Mouse (Mus musculus) heart, adult 2 months (tissue): ENCODE measurements around the gene Tnrc6b. TPM values are rescaled to one million over a fixed set of nuclear protein-coding genes. Genes with fewer than 3 reads are reported as not detected.
A peak's percentile ranks its signal among the peaks of the same experiment; 100 is the strongest.

ENCODE experiments used
- DNase-seq, 2 experiments: peaks; one replicate each; pipeline ENCODE4 v3.0.0; 2021
- H3K27ac ChIP-seq: fragments of 200-600 bp; 2 replicates; pipeline ENCODE4 v1.8.1; 2022
- H3K27me3 ChIP-seq: fragments of 200-500 bp; 2 replicates; pipeline ENCODE4 v1.6.1; 2012; ENCODE audit warnings: mild to moderate bottlenecking, low read length, inconsistent platforms, mixed read lengths; ENCODE audit not compliant: control insufficient read depth, insufficient read depth
- H3K36me3 ChIP-seq: fragments of 200-500 bp; 2 replicates; pipeline ENCODE4 v1.6.1; 2012; ENCODE audit warnings: low read length, inconsistent platforms; ENCODE audit not compliant: control insufficient read depth, insufficient read depth
- H3K4me1 ChIP-seq: fragments of 200-500 bp; 2 replicates; pipeline ENCODE4 v1.6.1; 2011; ENCODE audit warnings: low read length; ENCODE audit not compliant: control insufficient read depth, insufficient read depth
- H3K4me3 ChIP-seq: fragments of 200-600 bp; 2 replicates; pipeline ENCODE4 v1.8.1; 2022
- H3K79me2 ChIP-seq: fragments of 200-500 bp; replicated peaks from 2 replicates; pipeline ENCODE4 v1.6.1; 2012; ENCODE audit warnings: mild to moderate bottlenecking, inconsistent platforms, low read length, moderate library complexity, mixed read lengths; ENCODE audit not compliant: control insufficient read depth, insufficient read depth
- H3K9ac ChIP-seq: fragments of 200-500 bp; 2 replicates; pipeline ENCODE4 v1.6.1; 2012; ENCODE audit warnings: low read depth, mild to moderate bottlenecking, control low read depth, inconsistent platforms, low read length, mixed read lengths
- CTCF ChIP-seq: fragments of 200-600 bp; IDR thresholded peaks from 2 replicates; pipeline ENCODE4 v1.8.1; 2022; ENCODE audit warnings: antibody characterized with exemption, mild to moderate bottlenecking, moderate library complexity
- EP300 ChIP-seq: fragments of 200-500 bp; IDR thresholded peaks from 2 replicates; pipeline ENCODE4 v1.6.1; 2011; ENCODE audit warnings: low read depth, low read length, control low read depth; ENCODE audit not compliant: insufficient read depth
- POLR2A ChIP-seq: fragments of 200-500 bp; IDR thresholded peaks from 2 replicates; pipeline ENCODE4 v1.6.1; 2011; ENCODE audit warnings: mild to moderate bottlenecking, low read depth, low read length, control low read depth; ENCODE audit not compliant: insufficient read depth
- whole genome bisulfite sequencing: fragments of 180-500 bp; shearing (Covaris S2); methylation state at CpG from one replicate; pipeline ENCODE4 v1.1.7; 2018; 5-methylcytosine and 5-hydroxymethylcytosine counted together
- intact Hi-C: fragments of 180-260 bp; cut with DNase I; formaldehyde crosslinking; loops from one replicate; pipeline ENCODE4 v1.15.1; 2025
- polyA plus RNA-seq: library from polyadenylated mRNA; depleted of rRNA; stranded (reverse); fragments of >200 nt; gene quantifications from 2 replicates; pipeline ENCODE4 v1.2.3, GENCODE M21; 2012
- total RNA-seq, 2 experiments: library from RNA; stranded (reverse); gene quantifications; 2 replicates each; pipeline ENCODE4 v1.2.3; 2021

Tnrc6b gene
- total and polyA plus RNA-seq, 3 experiments, result 9.4 to 48.1 (median 43.7) TPM

DNA sequence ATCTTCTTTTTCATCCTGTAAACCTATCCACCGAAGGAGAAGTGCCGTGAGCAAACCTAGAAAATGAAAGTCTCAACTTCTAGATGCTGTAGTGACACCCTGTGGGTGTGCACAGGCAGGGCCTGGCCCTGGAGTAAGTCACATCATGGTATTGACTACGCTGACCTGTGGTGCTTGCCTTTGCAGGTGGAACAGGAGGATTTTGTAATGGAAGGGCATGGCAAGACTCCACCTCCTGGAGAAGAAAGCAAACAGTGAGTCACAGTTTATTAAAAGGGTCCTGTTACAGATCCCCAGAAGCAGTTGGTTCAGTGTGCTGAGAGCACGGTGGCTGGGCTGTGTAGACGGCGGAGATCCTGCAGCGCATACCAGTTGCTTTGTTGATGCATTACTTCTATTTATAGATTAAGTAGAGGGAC is 73.4 kb downstream of the Tnrc6b start:
- peak in 1 of 2 experiments; percentile 35 for DNase-seq
- H3K4me3 ChIP-seq, result no peak overlapping the region

DNA sequence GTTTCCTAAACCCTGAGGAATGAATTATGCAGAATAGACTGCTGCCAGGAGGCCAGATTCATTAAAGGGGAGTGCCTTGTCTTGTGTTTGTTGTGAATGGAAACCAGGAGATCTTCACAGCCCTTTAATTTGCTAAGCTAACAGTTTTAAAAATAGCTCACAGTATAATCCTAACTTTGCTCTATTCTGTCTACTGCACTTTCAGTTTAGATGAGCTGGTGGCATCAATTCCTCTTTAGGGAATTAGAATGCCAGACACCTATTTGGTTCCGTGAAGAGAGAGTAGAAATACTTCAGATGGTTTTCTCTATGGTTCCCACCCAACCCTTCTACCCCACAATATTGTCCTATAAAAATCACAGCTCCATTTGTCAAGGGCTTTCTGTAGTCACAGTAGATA is 74.6 kb downstream of the Tnrc6b start:
- Histone ChIP-seq H3K27me3 (no peaks in the 10 kb centered on the region), H3K27ac (no peak overlapping the region), H3K36me3 (peaks cover 3% of the 10 kb centered on the region), H3K4me3 (no peak overlapping the region), H3K4me1 (peaks cover 2% of the 10 kb centered on the region; the same call in 1 of the 2 replicates), H3K79me2 (no peaks in the 10 kb centered on the region), H3K9ac (no peak overlapping the region)
- no peak for DNase-seq
- intact Hi-C loops, result loop anchor here (2.0 kb wide), 1 partner anchor 79 kb away; no protein-coding TSS in a partner anchor
- TF ChIP-seq CTCF (no peak), POLR2A (no peak), EP300 (no peak)
- WGBS, result 74% methylated on average over 1 of the region's 1 CpGs

More for the DNA sequence above, 73.4 kb downstream of the Tnrc6b start:
- Histone ChIP-seq H3K27me3 (no peaks in the 10 kb centered on the region), H3K27ac (peak overlapping the region; percentile 2; the same call in 1 of the 2 replicates), H3K4me1 (peaks cover 5% of the 10 kb centered on the region), H3K9ac (no peak overlapping the region), H3K79me2 (peaks cover 2% of the 10 kb centered on the region), H3K36me3 (peaks cover 3% of the 10 kb centered on the region)
- TF ChIP-seq POLR2A (no peak), CTCF (peak; percentile 50), EP300 (no peak)
- 38% methylated on average over 7 of the region's 7 CpGs for WGBS
- intact Hi-C loops, result loop anchor here (2.0 to 5.0 kb wide), 2 partner anchors 47 to 78 kb away; no protein-coding TSS in a partner anchor

DNA sequence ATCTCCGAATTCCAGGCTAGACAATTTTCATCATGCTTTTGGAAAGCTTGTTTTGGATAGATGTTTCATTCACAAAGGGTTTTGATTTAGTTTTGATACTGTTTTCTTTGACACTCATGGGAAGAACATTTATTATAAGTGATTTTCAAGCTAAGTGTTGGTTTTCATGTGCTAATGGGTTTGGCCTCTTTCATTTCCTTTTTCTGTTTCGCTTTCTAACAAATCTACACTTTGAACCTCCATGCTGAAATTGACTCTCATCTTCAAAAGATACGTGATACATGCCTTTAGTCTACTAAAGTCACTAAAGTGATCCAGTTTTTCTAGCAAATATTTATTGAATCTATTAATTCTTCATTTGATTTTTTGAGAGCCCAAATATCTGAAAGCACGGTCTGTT is 76.6 kb downstream of the Tnrc6b start:
- no peaks in the 10 kb centered on the region for H3K27me3 ChIP-seq
- TF ChIP-seq EP300 (no peak), CTCF (no peak), POLR2A (no peak)

DNA sequence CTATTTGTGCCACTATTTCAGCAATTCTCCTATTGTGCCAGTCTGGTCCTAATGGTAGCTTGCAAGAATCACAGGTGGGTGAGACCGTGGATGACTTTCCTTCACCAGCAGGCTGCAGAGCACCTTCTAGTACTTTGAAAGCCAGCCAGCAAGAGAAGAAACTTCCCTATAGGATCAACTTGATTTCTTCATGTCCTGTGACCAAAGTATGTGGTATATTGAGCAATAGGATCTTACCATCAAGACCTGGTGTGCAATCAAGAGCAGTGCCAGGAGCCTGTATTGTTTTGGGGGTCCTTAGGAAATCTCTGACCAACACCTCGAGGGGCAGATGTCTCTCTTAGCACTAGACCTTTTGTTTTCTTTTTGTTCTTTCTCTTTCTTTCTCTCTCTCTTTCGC is 81.4 kb downstream of the Tnrc6b start:
- TF ChIP-seq CTCF, result no peak
- TF ChIP-seq POLR2A, result no peak
- TF ChIP-seq EP300, result no peak
- 82% methylated on average over 3 of the region's 3 CpGs for WGBS
- peaks cover 1% of the 10 kb centered on the region for H3K4me1 ChIP-seq
- intact Hi-C loops, result loop anchor here (10.0 kb wide), 1 partner anchor 528 kb away; the partner anchor contains the start of gene Rps19bp1
- no peak for DNase-seq
- H3K4me3 ChIP-seq, result no peak overlapping the region
- no peaks in the 10 kb centered on the region for H3K27me3 ChIP-seq
- H3K9ac ChIP-seq, result no peak overlapping the region
- peaks cover 2% of the 10 kb centered on the region for H3K79me2 ChIP-seq
- no peaks in the 10 kb centered on the region; the same call in 1 of the 2 replicates for H3K36me3 ChIP-seq
- H3K27ac ChIP-seq, result no peak overlapping the region

More for the DNA sequence above, 76.6 kb downstream of the Tnrc6b start:
- H3K4me1 ChIP-seq, result peaks cover 2% of the 10 kb centered on the region; the same call in 1 of the 2 replicates
- peaks cover 2% of the 10 kb centered on the region; the same call in 1 of the 2 replicates for H3K79me2 ChIP-seq
- DNase-seq, result no peak
- WGBS, result 95% methylated on average over 4 of the region's 4 CpGs
- intact Hi-C loops, result no loop called here
- H3K9ac ChIP-seq, result no peak overlapping the region
- H3K27ac ChIP-seq, result no peak overlapping the region
- peaks cover 3% of the 10 kb centered on the region for H3K36me3 ChIP-seq
- H3K4me3 ChIP-seq, result no peak overlapping the region

DNA sequence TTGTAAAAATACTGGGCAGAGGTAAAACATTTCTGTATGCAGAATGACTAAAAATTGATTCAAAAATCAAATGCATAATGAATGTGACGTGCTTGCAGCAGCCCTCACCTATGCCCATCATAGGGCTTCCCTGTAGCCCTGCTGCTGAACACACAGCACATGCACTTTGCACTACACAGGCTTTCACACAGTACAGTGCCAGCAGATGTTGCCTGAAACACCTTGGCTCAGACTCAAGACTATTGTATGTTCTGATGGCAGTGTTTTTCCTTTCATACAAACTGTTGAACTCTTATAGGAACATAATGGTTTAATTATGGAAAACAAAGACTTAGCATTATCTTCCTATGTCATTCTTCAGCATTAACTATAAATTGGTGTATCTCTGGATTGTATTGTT is 84.0 kb downstream of the Tnrc6b start:
- no peaks in the 10 kb centered on the region for H3K27me3 ChIP-seq
- 93% methylated on average over 1 of the region's 1 CpGs for WGBS

DNA sequence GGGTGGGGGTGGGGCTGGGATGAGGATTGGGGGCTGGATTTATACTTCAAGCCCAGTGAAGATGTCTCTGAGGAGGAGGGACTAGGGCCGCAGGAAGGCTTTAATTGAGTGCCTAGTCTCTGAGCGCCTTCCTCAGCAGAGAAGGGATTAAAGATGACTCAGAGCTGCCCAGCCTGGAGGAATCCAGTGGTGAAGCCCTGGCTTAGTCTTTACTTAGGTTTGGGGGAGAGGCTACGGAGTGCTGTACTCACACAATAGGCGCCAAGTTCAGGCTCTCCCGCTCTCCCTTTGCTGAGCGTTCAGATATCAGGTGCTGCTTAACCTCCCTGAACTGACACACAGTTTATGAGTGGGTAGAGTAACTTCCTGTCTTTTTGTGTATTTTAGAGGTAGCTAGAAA is 86.6 kb downstream of the Tnrc6b start:
- Histone ChIP-seq H3K36me3 (peaks cover 11% of the 10 kb centered on the region), H3K4me1 (peaks cover 6% of the 10 kb centered on the region), H3K4me3 (peak overlapping the region; percentile 76), H3K27me3 (no peaks in the 10 kb centered on the region), H3K27ac (peak overlapping the region; percentile 75), H3K79me2 (no peaks in the 10 kb centered on the region; the same call in 1 of the 2 replicates), H3K9ac (no peak overlapping the region)
- TF ChIP-seq POLR2A (no peak), CTCF (no peak), EP300 (no peak)
- DNase-seq, result peak; percentile 30 to 37
- intact Hi-C loops, result loop anchor here (1.0 to 10.0 kb wide), 5 partner anchors 40 to 533 kb away; partner anchors contain the start of genes Adsl, Rps19bp1 and Tnrc6b
- 2% methylated on average over 6 of the region's 6 CpGs for WGBS

More for the DNA sequence above, 84.0 kb downstream of the Tnrc6b start:
- no peak overlapping the region for H3K27ac ChIP-seq
- no peak for DNase-seq
- H3K9ac ChIP-seq, result no peak overlapping the region
- no peak for TF ChIP-seq EP300
- no peak for TF ChIP-seq POLR2A
- no peak for TF ChIP-seq CTCF
- no peaks in the 10 kb centered on the region; the same call in 1 of the 2 replicates for H3K36me3 ChIP-seq
- H3K4me1 ChIP-seq, result peaks cover 3% of the 10 kb centered on the region
- peaks cover 2% of the 10 kb centered on the region for H3K79me2 ChIP-seq
- intact Hi-C loops, result loop anchor here (5.0 to 10.0 kb wide), 4 partner anchors 42 to 530 kb away; partner anchors contain the start of genes Adsl and Rps19bp1
- H3K4me3 ChIP-seq, result no peak overlapping the region
